Mouse (Mus musculus): ENCODE measurements around the gene Mfn2. TPM values are rescaled to one million over a fixed set of nuclear protein-coding genes. Genes with fewer than 3 reads are reported as not detected.

Mfn2 gene
- polyA plus RNA-seq, 2 experiments: 8.6 to 9.2 TPM

DNA sequence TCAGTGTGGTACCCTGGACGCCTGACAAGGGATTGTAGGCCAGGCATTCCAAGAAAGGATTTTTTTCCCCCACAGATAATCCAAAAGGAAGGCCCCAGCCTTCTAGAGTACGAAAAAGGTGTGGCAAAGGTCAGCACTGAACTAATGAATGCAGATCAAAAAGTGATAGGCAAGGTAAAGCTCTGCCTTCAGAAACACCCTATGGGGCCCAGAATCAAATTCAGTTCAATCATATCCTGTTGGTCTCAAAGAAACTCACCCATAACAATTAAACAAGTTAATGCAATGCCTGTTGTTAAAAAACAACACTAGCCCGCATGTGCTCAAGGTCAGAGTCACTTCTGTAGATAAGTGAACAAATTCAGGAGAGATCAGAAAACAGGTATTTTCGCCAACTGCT, 80.1 kb downstream of the Mfn2 start:
- no peak overlapping the region for H3K9ac ChIP-seq (replicated peaks)
- no peaks in the 10 kb centered on the region for H3K4me1 ChIP-seq (replicated peaks; ENCODE audit: control insufficient read depth in 2 of 2, insufficient read depth in 2 of 2, low read length in 1 of 2)
- TF ChIP-seq CTCF (IDR thresholded peaks at IDR 0.05; ENCODE audit: low read depth) (no peak), EP300 (IDR thresholded peaks at IDR 0.05; ENCODE audit: low read depth) (no peak)

More for the DNA sequence above, 80.1 kb downstream of the Mfn2 start:
- Histone ChIP-seq H3K27ac (no peak overlapping the region), H3K36me3 (replicated peaks; ENCODE audit: control insufficient read depth, insufficient read depth, low read depth) (peaks cover 10% of the 10 kb centered on the region), H3K4me3 (ENCODE audit: insufficient read depth in 1 of 2, low read depth in 2 of 2, low read length in 2 of 2) (no peak overlapping the region), H3K27me3 (ENCODE audit: control insufficient read depth, insufficient read depth, low read length) (no peaks in the 10 kb centered on the region), H3K9me3 (ENCODE audit: control insufficient read depth, low read length) (peaks cover 3% of the 10 kb centered on the region), H3K4me2 (ENCODE audit: low read depth) (no peak overlapping the region)
- ATAC-seq (ENCODE audit: insufficient read depth) (no peak), DNase-seq (ENCODE audit: low read depth in 3 of 3, low spot score in 3 of 3) (no peak)
- WGBS (ENCODE audit: insufficient replicate concordance): 66% methylated on average over 4 of the region's 4 CpGs

Other genes starting within 250 kb of the Mfn2 start
- not detected in 2 replicates for gene Zfp534, start 202.2 kb downstream of the Mfn2 start, polyA plus RNA-seq (2012; rRNA removed)
- not detected in 2 replicates for gene Zfp534, start 202.2 kb downstream of the Mfn2 start, polyA plus RNA-seq (2014; fragmentation: Nextera tagmentation; extraction: Ambion mirVana)
- 1.8 and 3.1 TPM in 2 replicates for gene Zfp984, start 94.9 kb downstream of the Mfn2 start, polyA plus RNA-seq (2012; rRNA removed)
- 7.1 and 7.8 TPM in 2 replicates for gene Zfp984, start 94.9 kb downstream of the Mfn2 start, polyA plus RNA-seq (2014; fragmentation: Nextera tagmentation; extraction: Ambion mirVana)
- gene Zfp933, start 56.3 kb downstream of the Mfn2 start, polyA plus RNA-seq (2012; rRNA removed): 0.73 and 1.0 TPM in 2 replicates
- 1.2 and 1.8 TPM in 2 replicates for gene Zfp933, start 56.3 kb downstream of the Mfn2 start, polyA plus RNA-seq (2014; fragmentation: Nextera tagmentation; extraction: Ambion mirVana)
- 33.8 and 36.0 TPM in 2 replicates for gene Miip, start 35.9 kb downstream of the Mfn2 start, polyA plus RNA-seq (2012; rRNA removed)
- 18.5 and 21.8 TPM in 2 replicates for gene Miip, start 35.9 kb downstream of the Mfn2 start, polyA plus RNA-seq (2014; fragmentation: Nextera tagmentation; extraction: Ambion mirVana)
- 1.6 and 2.2 TPM in 2 replicates for gene Fv1, start 35.7 kb downstream of the Mfn2 start, polyA plus RNA-seq (2012; rRNA removed)
- gene Fv1, start 35.7 kb downstream of the Mfn2 start, polyA plus RNA-seq (2014; fragmentation: Nextera tagmentation; extraction: Ambion mirVana): 1.5 and 1.6 TPM in 2 replicates
- 15.5 and 16.9 TPM in 2 replicates for gene Plod1, start 32.1 kb upstream of the Mfn2 start, polyA plus RNA-seq (2012; rRNA removed)
- gene Plod1, start 32.1 kb upstream of the Mfn2 start, polyA plus RNA-seq (2014; fragmentation: Nextera tagmentation; extraction: Ambion mirVana): 20.2 and 23.7 TPM in 2 replicates
- gene 2510039O18Rik, start 36.2 kb upstream of the Mfn2 start, polyA plus RNA-seq (2012; rRNA removed): 18.8 and 23.7 TPM in 2 replicates
- gene 2510039O18Rik, start 36.2 kb upstream of the Mfn2 start, polyA plus RNA-seq (2014; fragmentation: Nextera tagmentation; extraction: Ambion mirVana): 7.8 and 8.1 TPM in 2 replicates
- gene Nppb, start 81.1 kb upstream of the Mfn2 start, polyA plus RNA-seq (2012; rRNA removed): not detected in 2 replicates
- not detected in 2 replicates for gene Nppb, start 81.1 kb upstream of the Mfn2 start, polyA plus RNA-seq (2014; fragmentation: Nextera tagmentation; extraction: Ambion mirVana)
- not detected in 2 replicates for gene Nppa, start 96.0 kb upstream of the Mfn2 start, polyA plus RNA-seq (2012; rRNA removed)
- not detected in 2 replicates for gene Nppa, start 96.0 kb upstream of the Mfn2 start, polyA plus RNA-seq (2014; fragmentation: Nextera tagmentation; extraction: Ambion mirVana)
- 2.4 and 2.7 TPM in 2 replicates for gene Clcn6, start 134.1 kb upstream of the Mfn2 start, polyA plus RNA-seq (2012; rRNA removed)
- 0.66 and 1.0 TPM in 2 replicates for gene Clcn6, start 134.1 kb upstream of the Mfn2 start, polyA plus RNA-seq (2014; fragmentation: Nextera tagmentation; extraction: Ambion mirVana)
- gene Mthfr, start 134.4 kb upstream of the Mfn2 start, polyA plus RNA-seq (2012; rRNA removed): 9.1 and 9.2 TPM in 2 replicates
- 7.0 and 7.7 TPM in 2 replicates for gene Mthfr, start 134.4 kb upstream of the Mfn2 start, polyA plus RNA-seq (2014; fragmentation: Nextera tagmentation; extraction: Ambion mirVana)
- gene Agtrap, start 183.3 kb upstream of the Mfn2 start, polyA plus RNA-seq (2012; rRNA removed): 4.0 and 4.1 TPM in 2 replicates
- 8.2 and 9.9 TPM in 2 replicates for gene Agtrap, start 183.3 kb upstream of the Mfn2 start, polyA plus RNA-seq (2014; fragmentation: Nextera tagmentation; extraction: Ambion mirVana)
- 7.5 and 9.4 TPM in 2 replicates for gene Mad2l2, start 225.7 kb upstream of the Mfn2 start, polyA plus RNA-seq (2012; rRNA removed)
- 17.7 and 19.1 TPM in 2 replicates for gene Mad2l2, start 225.7 kb upstream of the Mfn2 start, polyA plus RNA-seq (2014; fragmentation: Nextera tagmentation; extraction: Ambion mirVana)
- gene Draxin, start 226.0 kb upstream of the Mfn2 start, polyA plus RNA-seq (2012; rRNA removed): 0.16 and 0.22 TPM in 2 replicates
- 0.04 and 0.05 TPM in 2 replicates for gene Draxin, start 226.0 kb upstream of the Mfn2 start, polyA plus RNA-seq (2014; fragmentation: Nextera tagmentation; extraction: Ambion mirVana)
- gene Fbxo6, start 247.4 kb upstream of the Mfn2 start, polyA plus RNA-seq (2012; rRNA removed): 7.4 and 7.5 TPM in 2 replicates
- 15.0 and 15.1 TPM in 2 replicates for gene Fbxo6, start 247.4 kb upstream of the Mfn2 start, polyA plus RNA-seq (2014; fragmentation: Nextera tagmentation; extraction: Ambion mirVana)